Comparison of ENCODE assay signal across 7 mouse cellular contexts in genomic region chr5:100425823-100426222, GRCm38 (mm10). TPM values are rescaled to one million over a fixed set of nuclear protein-coding genes. Genes with fewer than 3 reads are reported as not detected.
DNase-seq lines count a peak whose midpoint lies in the region; ATAC-seq and TF ChIP-seq lines count a peak whose summit lies in the region.
"Not testable (repeated sequence)": the region's sequence is repeated elsewhere in the genome, so short reads cannot be mapped to it uniquely, and the experiment has no call there.

No protein-coding gene starts in this region.

- H3K36me3 ChIP-seq in G1E (replicated peaks): peaks cover 68% of the 10 kb centered on the region
- peaks cover 67% of the 10 kb centered on the region for H3K36me3 ChIP-seq in embryonic facial prominence, embryonic 14.5 days (ENCODE audit: control insufficient read depth, insufficient read depth, low read length)
- H3K36me3 ChIP-seq in kidney, embryonic 15.5 days: peaks cover 75% of the 10 kb centered on the region
- peaks cover 73% of the 10 kb centered on the region for H3K36me3 ChIP-seq in liver, embryonic 12.5 days
- H3K36me3 ChIP-seq in midbrain, embryonic 11.5 days (ENCODE audit: control insufficient read depth, insufficient read depth, low read length): peaks cover 37% of the 10 kb centered on the region
- peaks cover 67% of the 10 kb centered on the region for H3K36me3 ChIP-seq in neural tube, embryonic 13.5 days

- TF ChIP-seq CTCF in G1E (IDR thresholded peaks at IDR 0.05; ENCODE audit: low read depth, low read length): not testable (repeated sequence)

- ATAC-seq in G1E (ENCODE audit: extremely low read depth, insufficient number of reproducible peaks, low FRiP score, poor library complexity, severe bottlenecking); embryonic facial prominence, embryonic 14.5 days (ENCODE audit: low read depth); kidney, embryonic 15.5 days (replicated peaks; ENCODE audit: low FRiP score); liver, embryonic 12.5 days; midbrain, embryonic 11.5 days (ENCODE audit: low FRiP score); neural tube, embryonic 13.5 days (ENCODE audit: low read depth): not testable (repeated sequence)

- H3K4me3 ChIP-seq in G1E (ENCODE audit: low read depth, low read length): peak overlapping the region; percentile 60; the same call in 1 of the 2 replicates
- not testable (repeated sequence) for H3K4me3 ChIP-seq in embryonic facial prominence, embryonic 14.5 days (ENCODE audit: low read depth, low read length); liver, embryonic 12.5 days; midbrain, embryonic 11.5 days (ENCODE audit: low read depth, low read length); neural tube, embryonic 13.5 days
- H3K4me3 ChIP-seq in kidney, embryonic 15.5 days (replicated peaks): peak overlapping the region; percentile 66; the same call in 1 of the 2 replicates

- H3K4me2 ChIP-seq in embryonic facial prominence, embryonic 14.5 days (ENCODE audit: low read depth, low read length): peak overlapping the region; percentile 84; the same call in 1 of the 2 replicates
- H3K4me2 ChIP-seq in kidney, embryonic 15.5 days: peak overlapping the region; percentile 81
- H3K4me2 ChIP-seq in liver, embryonic 12.5 days: peak overlapping the region; percentile 88; the same call in 1 of the 2 replicates
- H3K4me2 ChIP-seq in midbrain, embryonic 11.5 days: not testable (repeated sequence)
- peak overlapping the region; percentile 98; the same call in 1 of the 2 replicates for H3K4me2 ChIP-seq in neural tube, embryonic 13.5 days

- not testable (repeated sequence) for DNase-seq in G1E (ENCODE audit: low spot score); embryonic facial prominence, embryonic 14.5 days (ENCODE audit: low spot score)
- DNase-seq in heart, adult 11 months: peak; percentile 73
- DNase-seq in midbrain, embryonic 11.5 days (ENCODE audit: low spot score, missing footprints): peak; percentile 73

- not testable (repeated sequence) for H3K9me3 ChIP-seq in G1E (replicated peaks); embryonic facial prominence, embryonic 14.5 days (ENCODE audit: control insufficient read depth, low read length); kidney, embryonic 15.5 days (replicated peaks); liver, embryonic 12.5 days (replicated peaks); midbrain, embryonic 11.5 days (ENCODE audit: control insufficient read depth, low read length); neural tube, embryonic 13.5 days

- H3K27ac ChIP-seq in embryonic facial prominence, embryonic 14.5 days (replicated peaks; ENCODE audit: low read depth, low read length); kidney, embryonic 15.5 days; liver, embryonic 12.5 days; midbrain, embryonic 11.5 days (ENCODE audit: low read depth, low read length); neural tube, embryonic 13.5 days (replicated peaks): not testable (repeated sequence)

- H3K27me3 ChIP-seq in G1E (ENCODE audit: insufficient read depth, low read length); embryonic facial prominence, embryonic 14.5 days (replicated peaks; ENCODE audit: control insufficient read depth, insufficient read depth, low read length); kidney, embryonic 15.5 days; liver, embryonic 12.5 days (replicated peaks); midbrain, embryonic 11.5 days (ENCODE audit: control insufficient read depth, insufficient read depth, low read length); neural tube, embryonic 13.5 days: not testable (repeated sequence)

- 77% methylated on average over 2 of the region's 2 CpGs for WGBS in embryonic facial prominence, embryonic 14.5 days
- WGBS in kidney, embryonic 15.5 days: 72% methylated on average over 2 of the region's 2 CpGs
- 82% methylated on average over 2 of the region's 2 CpGs for WGBS in liver, embryonic 12.5 days (ENCODE audit: insufficient replicate concordance)
- WGBS in midbrain, embryonic 11.5 days: 95% methylated on average over 2 of the region's 2 CpGs
- 91% methylated on average over 2 of the region's 2 CpGs for WGBS in neural tube, embryonic 13.5 days

- H3K4me1 ChIP-seq in G1E (ENCODE audit: insufficient read depth, low read depth, low read length): peaks cover 70% of the 10 kb centered on the region
- H3K4me1 ChIP-seq in embryonic facial prominence, embryonic 14.5 days (ENCODE audit: control insufficient read depth, insufficient read depth, low read length): peaks cover 33% of the 10 kb centered on the region
- peaks cover 68% of the 10 kb centered on the region for H3K4me1 ChIP-seq in kidney, embryonic 15.5 days
- peaks cover 70% of the 10 kb centered on the region for H3K4me1 ChIP-seq in liver, embryonic 12.5 days
- H3K4me1 ChIP-seq in midbrain, embryonic 11.5 days (ENCODE audit: control insufficient read depth, insufficient read depth, low read length): peaks cover 34% of the 10 kb centered on the region
- peaks cover 73% of the 10 kb centered on the region for H3K4me1 ChIP-seq in neural tube, embryonic 13.5 days (replicated peaks)

- H3K9ac ChIP-seq in embryonic facial prominence, embryonic 14.5 days (ENCODE audit: low read depth, low read length); kidney, embryonic 15.5 days; liver, embryonic 12.5 days; midbrain, embryonic 11.5 days (ENCODE audit: low read length); neural tube, embryonic 13.5 days: not testable (repeated sequence)

RNA-seq across cellular contexts. Expression of gene Sec31a, which starts 9.8 kb away (rescaled TPM):
- total RNA-seq in G1E (2014; fragmentation: Nextera tagmentation): 173 and 224 TPM in 2 replicates
- total RNA-seq in G1E (2017): 69.5 and 71.0 TPM in 2 replicates
- polyA plus RNA-seq in G1E (2012): 132 and 146 TPM in 2 replicates
- 245 and 247 TPM in 2 replicates for polyA plus RNA-seq in embryonic facial prominence, embryonic 14.5 days (2014; fragmentation: Nextera tagmentation; extraction: Ambion mirVana)
- polyA plus RNA-seq in kidney, embryonic 15.5 days (2015; fragmentation: Nextera tagmentation; extraction: Ambion mirVana): 158 and 174 TPM in 2 replicates
- 65.0 and 67.0 TPM in 2 replicates for polyA plus RNA-seq in liver, embryonic 12.5 days (2016; fragmentation: Nextera tagmentation; extraction: Ambion mirVana)
- polyA plus RNA-seq in midbrain, embryonic 11.5 days (2014; fragmentation: Nextera tagmentation; extraction: Ambion mirVana): 92.2 and 100 TPM in 2 replicates
- 106 and 118 TPM in 2 replicates for polyA plus RNA-seq in neural tube, embryonic 13.5 days (2015; fragmentation: Nextera tagmentation; extraction: Ambion mirVana)
